Mouse (Mus musculus): ENCODE measurements around the gene Mgll.

GRCm38 (mm10) chr6:88792147-88792691, 68.0 kb downstream of the Mgll start:
- TF ChIP-seq CTCF (IDR thresholded peaks at IDR 0.05; ENCODE audit: insufficient read depth, low read depth, low read length) = no peak
- TF ChIP-seq POLR2A (IDR thresholded peaks at IDR 0.05; ENCODE audit: insufficient read depth, low read depth, low read length) = no peak

Data from olfactory bulb, adult 2 months (tissue).